Mouse (Mus musculus): Measurements from ENCODE around the gene Nkx1-2.

Nkx1-2 gene

DNA sequence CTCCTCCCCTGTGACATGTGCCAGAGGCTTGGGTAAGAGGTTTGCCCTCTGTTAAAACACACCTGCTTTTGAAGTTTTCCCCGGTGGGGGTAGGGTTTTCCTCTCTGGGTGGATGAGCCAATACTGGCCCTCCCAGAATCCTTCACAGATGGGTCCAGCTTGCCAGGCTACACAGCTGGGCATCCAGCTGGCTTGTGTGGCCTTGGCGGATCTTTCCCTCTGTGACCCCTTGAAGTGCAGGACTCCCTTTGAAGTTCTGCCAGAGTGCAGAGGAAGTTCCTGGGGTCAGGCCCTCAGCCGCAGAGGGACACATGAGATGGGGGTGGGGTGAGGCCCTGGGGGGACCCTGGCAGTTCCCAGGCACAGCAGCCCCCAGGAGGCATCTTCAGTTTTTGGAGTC is 15.9 kb upstream of the Nkx1-2 start:
- TF ChIP-seq GATA4 (IDR thresholded peaks at IDR 0.05; ENCODE audit: insufficient replicate concordance, low read length): no peak; the same call in 1 of the 2 replicates

DNA sequence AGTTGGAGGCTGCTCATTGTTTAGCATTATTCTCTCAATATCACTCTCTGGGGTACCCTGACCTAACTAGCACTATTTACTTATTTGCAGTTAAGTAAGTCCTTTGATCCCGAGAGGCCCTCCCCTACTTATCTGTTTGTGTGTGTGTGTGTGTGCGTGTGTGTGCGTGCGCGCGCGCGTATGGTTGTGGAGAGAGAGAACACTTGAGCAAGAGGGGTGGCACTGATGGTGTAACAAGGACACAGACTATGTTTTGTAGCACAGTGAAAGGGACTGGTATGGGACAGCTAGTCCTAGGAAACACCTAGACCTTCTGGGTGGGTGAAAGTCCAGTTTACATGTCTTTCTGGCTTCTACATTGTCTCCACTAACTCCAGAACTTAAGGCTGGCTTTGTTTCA is 12.1 kb upstream of the Nkx1-2 start:
- TF ChIP-seq GATA4 (IDR thresholded peaks at IDR 0.05; ENCODE audit: insufficient replicate concordance, low read length): peak; percentile 22; the same call in 1 of the 2 replicates

DNA sequence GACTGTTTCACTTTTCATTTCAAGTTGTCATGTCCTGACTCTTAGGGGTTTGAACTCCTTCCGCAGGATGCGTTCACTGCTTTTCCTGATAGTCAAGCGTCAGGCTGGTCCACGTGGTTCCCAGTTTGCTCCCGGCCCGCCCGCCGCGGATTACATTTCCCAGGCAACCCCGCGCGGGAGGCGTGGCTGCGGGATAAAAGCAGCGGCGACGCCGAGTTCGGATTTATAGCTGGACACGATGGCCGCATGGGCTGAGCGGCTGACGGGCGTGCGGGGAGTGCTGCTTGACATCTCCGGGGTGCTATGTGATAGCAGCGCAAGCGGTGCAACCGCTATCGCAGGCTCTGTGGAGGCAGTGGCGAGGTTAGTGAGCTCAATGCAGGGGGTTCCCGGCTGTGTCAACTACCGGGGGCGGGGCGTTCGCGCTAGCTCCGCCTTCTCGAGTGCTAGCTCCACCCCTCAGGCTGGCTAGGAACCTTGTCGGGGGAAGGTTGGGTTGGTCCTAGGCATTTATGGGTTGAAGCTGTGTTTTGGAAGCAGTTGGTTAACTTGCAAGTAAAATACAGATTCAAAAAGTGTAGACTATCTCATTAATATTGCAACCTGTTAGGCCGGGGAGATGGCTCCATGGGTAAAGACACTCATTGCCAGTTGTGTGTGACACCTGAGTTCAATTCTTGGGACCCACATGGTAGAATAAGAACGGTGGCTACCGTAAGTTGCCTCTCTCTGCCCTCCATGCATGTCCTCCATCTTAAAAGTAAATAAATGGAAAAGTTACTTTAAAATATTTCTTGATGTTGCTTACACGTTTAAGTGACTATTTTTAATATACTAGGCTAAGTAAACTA is 11.3 kb upstream of the Nkx1-2 start, which contains the start of gene Lhpp:
Gene Lhpp, plus strand, starts transcription at position 171 of the 851 bp plus-strand sequence.
- peak; percentile 13; the same call in 1 of the 2 replicates for TF ChIP-seq GATA4 (IDR thresholded peaks at IDR 0.05; ENCODE audit: insufficient replicate concordance, low read length)

DNA sequence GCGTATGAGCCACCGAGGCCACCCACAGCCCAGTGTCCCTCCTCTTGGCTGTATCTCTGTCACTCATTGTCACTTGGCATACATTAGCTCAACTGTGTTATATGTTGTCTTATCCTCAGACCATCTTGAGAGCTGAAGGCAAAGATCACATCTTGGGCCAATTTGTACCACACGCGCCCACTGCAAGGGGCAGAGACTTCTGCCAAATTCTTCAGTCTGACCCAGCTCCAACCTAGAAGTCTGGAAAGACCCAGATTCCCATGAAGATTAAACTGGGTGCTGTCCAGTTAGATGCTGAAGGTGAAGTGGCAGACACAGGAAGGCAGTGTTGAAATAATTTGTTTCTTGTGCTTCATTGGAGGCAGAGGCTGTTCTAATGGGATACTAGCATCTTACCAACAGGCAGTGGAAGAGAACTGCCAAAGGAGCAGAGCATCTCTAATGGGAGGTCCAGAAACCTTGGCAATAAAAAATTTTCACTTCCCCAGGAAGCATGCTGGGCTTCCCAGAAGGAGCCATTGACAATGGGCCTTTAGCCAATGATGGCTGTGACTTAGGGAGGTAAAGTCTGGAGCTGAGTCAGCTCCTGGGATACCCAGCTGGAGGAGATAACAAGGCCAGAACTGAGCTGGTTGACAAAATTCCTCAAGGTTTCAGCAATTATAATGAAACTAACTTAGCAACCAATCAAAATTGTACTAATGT is 9.0 kb upstream of the Nkx1-2 start:
- no peak for TF ChIP-seq GATA4 (IDR thresholded peaks at IDR 0.05; ENCODE audit: insufficient replicate concordance, low read length)

DNA sequence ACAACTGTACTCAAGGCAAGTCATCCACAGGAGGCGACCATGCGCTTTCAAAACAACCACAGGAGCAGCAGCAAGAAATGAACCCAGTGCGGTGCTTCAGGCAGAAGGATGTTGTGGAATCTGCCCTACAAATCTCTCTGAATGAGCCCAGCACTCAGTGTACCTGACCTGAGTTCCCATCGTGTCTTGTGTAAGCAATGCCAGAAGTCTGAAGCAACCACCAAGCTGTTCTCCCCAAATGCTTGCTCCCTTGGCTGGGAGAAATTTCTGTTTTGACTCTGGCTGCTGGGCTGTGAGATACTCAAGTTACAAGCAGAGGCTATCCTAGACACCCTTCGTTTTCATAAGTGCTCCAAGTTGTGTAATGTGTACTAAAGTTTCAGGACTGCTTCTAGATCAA is 6.3 kb upstream of the Nkx1-2 start:
- no peak for TF ChIP-seq GATA4 (IDR thresholded peaks at IDR 0.05; ENCODE audit: insufficient replicate concordance, low read length)

DNA sequence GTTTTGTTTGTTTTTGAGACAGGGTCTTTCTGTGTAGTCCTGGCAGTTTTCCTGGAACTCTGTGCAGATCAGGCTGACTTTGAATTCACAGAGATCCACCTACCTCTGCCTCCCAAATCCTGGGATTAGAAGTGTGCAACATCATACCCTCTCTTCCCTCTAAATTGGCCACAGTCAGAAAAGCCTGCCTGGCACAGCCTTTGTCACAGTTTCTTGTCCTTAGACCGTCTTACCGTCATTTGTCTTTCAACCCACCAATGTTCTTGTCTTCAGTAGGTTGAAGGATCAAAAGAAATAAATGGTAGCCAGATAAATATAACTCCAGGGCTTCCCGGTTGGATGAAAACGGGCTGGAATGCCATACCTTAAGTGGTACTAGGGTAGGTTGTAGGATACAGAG is 5.3 kb upstream of the Nkx1-2 start:
- no peak for TF ChIP-seq GATA4 (IDR thresholded peaks at IDR 0.05; ENCODE audit: insufficient replicate concordance, low read length)

DNA sequence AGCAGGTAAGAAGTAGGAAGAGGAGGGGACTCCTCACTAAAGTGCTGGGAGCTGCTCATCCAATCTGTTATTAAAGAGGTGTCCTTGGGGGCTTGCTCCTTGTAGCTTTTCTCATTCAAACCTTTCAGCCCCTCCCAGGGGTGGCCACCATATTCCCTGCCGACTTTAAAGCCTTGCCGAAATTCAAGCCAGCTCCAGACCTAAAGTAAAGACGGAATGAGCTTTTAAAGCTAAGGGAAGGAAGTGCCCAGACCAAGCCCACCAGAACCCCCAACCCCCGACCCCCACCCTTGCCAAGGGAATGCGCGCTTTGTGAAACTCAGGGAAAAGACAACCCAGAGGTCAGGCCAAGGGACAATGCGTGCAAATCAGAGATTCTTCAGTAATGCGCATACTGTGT is 1.5 kb upstream of the Nkx1-2 start:
- TF ChIP-seq GATA4 (IDR thresholded peaks at IDR 0.05; ENCODE audit: insufficient replicate concordance, low read length): no peak

DNA sequence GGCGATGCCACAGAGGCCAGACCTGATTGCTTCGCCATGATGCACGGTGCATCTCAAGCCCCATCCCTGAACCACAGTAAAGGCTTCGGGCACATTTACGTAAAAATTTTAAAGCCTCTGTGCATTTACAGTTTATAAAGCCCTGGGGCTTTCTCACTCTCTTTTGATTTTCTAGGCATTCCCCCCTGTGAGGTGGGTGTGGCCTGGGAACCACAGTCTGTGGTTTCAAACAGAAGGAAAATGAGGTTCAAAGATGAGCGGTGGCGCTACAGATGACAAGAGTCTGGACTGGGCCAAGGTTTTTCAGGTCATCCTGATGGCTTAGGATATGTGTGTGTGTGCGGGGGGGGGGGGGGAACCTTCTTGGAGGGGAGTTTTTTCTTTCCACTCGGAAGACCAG is 589 bp upstream of the Nkx1-2 start:
- TF ChIP-seq GATA4 (IDR thresholded peaks at IDR 0.05; ENCODE audit: insufficient replicate concordance, low read length): no peak

DNA sequence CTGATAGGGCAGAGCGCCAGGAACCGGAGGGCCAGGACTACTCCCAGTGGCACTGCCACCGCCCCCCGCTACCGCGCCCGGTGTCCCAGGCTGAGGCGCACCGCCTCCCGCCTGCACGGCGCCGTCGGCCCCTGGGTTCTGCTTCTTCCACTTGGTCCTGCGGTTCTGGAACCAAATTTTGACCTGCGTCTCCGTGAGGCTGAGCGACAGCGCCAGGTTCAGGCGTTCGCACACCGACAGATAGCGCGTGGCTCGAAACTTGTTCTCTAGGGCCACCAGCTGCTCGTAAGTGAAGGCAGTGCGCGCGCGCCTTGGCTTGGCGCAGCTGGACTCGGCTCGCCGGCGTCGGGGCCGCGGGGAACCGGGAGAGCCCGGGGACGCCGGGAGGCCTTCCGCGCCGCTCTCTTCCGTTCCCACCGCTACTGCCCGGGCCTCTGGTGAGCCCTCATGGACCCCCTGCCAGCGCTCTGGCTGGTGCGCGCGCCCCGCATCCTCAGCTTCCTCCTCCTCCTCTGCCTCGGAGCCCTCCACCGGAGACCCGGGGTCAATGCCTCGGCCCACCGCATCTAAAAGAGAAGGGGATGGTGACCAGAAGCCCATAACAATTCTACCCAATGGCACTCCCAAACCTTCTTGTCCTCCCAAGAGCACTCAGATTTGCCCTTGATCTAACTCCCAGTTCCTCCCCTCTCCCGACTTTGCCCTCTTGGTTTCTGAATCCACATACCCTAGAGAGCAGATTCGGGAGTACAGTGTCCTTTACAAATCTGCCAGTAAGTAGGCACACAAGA is 2.0 kb downstream of the Nkx1-2 start:
- no peak for TF ChIP-seq GATA4 (IDR thresholded peaks at IDR 0.05; ENCODE audit: insufficient replicate concordance, low read length)

DNA sequence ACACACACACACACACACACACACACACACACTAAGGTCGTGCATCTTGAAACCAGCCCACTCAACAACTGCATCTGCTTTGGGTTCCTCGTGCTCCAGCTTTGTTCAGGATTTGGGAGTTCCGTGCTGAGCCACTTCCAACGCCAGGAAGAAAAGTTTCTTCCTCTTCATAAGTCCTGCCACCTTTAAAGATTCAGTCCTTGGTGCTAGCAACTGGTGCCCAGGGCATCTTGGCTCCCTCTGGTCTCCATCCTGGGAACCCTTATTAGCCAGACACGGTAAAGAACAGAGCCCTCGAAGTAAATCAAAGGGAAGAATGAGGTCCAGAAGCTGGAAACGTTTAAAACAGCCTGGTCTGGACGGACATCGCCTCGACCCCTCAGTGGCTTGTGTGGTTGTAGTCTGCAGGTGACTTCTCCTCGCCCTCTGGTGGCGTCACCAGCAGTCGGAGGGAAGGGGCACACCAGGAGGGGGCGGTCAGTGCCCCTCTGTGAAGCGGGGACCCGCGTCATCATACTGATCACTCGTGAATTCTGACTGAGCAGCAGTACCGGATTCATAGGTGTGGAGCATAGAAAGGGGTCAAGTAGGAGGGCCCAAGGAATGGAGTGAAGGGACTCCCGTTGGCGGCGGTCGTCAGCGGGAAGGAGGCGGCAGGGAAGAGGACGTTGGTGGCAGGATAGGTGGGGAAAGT is 2.7 kb downstream of the Nkx1-2 start:
- no peak for TF ChIP-seq GATA4 (IDR thresholded peaks at IDR 0.05; ENCODE audit: insufficient replicate concordance, low read length)

DNA sequence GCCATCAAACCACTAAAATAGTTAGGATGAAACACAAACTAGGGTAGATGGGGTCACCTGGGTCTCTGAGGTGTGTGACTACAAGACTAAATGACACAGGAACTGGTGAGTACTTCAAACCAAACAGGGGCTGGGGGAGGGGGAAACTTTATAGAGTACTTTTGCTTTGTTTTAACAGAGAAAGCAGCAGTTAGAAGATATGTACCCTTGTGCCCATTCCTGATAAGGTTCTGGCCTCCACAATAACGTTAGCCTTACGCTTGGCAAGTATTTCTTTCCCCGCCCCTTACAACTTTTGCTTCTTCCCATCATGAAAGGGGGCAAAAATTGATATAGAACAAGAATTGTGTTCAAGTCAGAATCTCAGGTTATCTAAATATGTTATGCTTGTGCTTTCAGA is 3.6 kb downstream of the Nkx1-2 start:
- TF ChIP-seq GATA4 (IDR thresholded peaks at IDR 0.05; ENCODE audit: insufficient replicate concordance, low read length): no peak

DNA sequence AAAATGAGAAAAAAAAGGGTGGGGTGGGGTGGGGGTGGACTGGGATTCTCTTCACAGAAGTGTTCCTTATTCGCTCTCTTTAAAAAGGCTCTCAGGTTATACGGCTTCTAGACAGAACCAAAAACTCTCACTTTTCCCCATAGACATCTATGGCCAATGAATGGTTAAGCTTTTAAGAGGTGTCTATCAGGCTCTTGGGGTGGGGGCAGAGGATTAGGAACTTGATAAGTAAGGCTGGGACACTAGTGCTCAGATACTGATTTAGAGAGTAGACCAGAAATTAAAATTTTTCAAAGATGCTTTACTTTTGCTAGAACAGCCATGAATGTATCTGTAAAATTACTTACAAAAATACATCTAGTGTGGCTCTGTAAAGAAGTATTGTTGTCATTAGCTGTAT is 5.1 kb downstream of the Nkx1-2 start:
- no peak for TF ChIP-seq GATA4 (IDR thresholded peaks at IDR 0.05; ENCODE audit: insufficient replicate concordance, low read length)

DNA sequence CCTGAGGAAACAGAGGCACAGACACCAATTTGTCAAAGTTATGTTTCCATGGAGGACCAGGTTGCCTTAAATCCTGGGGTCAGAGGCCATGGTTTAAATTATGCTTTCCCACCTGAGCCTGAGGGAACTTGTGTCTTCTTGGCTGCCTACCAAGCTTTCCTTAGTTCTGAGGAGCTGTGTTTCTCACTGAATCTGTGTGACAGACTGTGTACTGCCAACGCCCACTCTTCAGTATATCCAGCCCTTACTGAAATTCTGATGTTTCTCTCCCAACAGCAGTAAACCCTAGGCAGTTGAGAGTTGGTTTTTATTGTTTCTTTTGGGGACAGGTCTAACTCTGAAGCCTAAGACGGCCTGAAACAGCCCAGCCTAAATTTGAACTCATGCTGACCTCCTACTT is 5.7 kb downstream of the Nkx1-2 start:
- no peak for TF ChIP-seq GATA4 (IDR thresholded peaks at IDR 0.05; ENCODE audit: insufficient replicate concordance, low read length)

DNA sequence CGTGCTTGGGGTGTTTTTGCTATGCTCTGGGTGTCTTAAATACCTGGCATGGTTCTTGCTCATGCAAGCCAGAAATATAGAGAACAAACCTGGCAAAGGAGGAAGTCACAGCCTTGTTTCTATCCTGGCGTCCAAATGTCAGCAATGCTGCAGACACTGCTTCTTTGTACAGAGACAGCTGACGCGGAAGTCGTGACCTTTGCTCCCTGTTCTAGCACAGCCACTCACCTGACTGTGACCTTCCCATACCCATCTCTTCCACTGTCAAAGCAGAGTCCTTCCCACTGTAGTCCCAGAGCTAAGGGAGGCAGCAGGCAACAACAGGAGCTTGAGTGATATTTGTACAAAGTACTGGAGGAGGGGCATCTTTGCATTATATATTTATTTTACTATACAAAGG is 9.8 kb downstream of the Nkx1-2 start:
- TF ChIP-seq GATA4 (IDR thresholded peaks at IDR 0.05; ENCODE audit: insufficient replicate concordance, low read length): no peak

DNA sequence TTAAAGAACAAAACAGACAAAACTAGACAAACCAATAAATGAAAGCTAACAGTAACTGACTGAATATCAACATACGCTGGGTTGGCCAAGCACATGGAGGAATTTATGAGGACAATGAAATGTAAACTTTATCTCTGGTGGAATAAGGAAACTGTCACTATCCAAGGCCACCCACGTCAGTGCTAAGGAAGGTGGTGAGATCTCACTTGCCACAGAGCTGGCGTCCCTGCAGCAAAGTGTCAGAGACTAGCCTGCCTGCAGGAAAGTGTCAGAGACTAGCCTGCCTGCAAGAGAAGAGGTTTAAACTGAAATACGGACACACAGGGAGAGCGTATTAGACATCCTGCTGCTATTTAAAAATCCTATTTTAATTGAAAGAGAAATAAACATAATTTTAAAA is 12.3 kb downstream of the Nkx1-2 start:
- TF ChIP-seq GATA4 (IDR thresholded peaks at IDR 0.05; ENCODE audit: insufficient replicate concordance, low read length): no peak

Measured in liver, adult (tissue).